Mouse (Mus musculus): Measurements from ENCODE around the gene Oscar.

DNA sequence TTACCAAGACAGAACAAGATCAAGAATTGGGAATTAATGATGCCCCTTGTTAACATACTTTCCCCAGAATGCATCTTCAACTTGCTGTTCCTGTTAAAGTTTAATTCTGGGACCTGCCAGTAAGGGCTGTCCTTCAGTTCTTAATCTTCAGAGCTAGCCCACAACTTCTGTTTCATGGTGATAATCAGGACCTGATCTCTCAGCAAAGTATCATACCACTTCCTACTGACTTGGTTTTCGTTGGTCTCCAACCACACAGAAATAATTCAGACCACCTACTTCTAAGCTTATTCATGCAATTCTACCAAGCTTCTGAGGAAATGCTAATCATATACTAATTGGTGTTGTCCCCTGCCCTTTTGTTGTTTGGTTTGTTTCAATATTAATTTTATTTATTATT is 44.1 kb downstream of the Oscar start:
- TF ChIP-seq CTCF (IDR thresholded peaks at IDR 0.05; ENCODE audit: borderline replicate concordance, insufficient read depth, low read length) = no peak
- no peak for TF ChIP-seq POLR2A (IDR thresholded peaks at IDR 0.05; ENCODE audit: low read depth, low read length)

Measured in embryonic fibroblast, embryonic 13.5 days (primary cell).